Mouse (Mus musculus) neutrophil, adult 59 days (primary cell): Measurements from ENCODE around the gene Slc38a9. TPM values are rescaled to one million over a fixed set of nuclear protein-coding genes. Genes with fewer than 3 reads are reported as not detected.

Experiments
- total RNA-seq, 2 experiments: library from RNA; stranded (reverse); gene quantifications; 1 replicate in 1 of 2; 2 replicates in 1 of 2; pipeline ENCODE4 v1.2.4; 2023

Slc38a9 gene
- total RNA-seq = 10 to 100 TPM; 33.4 to 34.7 TPM

GRCm38 (mm10) chr13:112660574-112661381, at the start of gene Slc38a9:
Slc38a9 (plus strand) TSS chr13:112660751.

GRCm38 (mm10) chr13:112652205-112652604, 8.3 kb upstream of the Slc38a9 start, which contains the start of gene Ddx4:
Ddx4 (minus strand) TSS chr13:112652475.

Other genes with a start within 250 kb of the Slc38a9 start
- gene Il6st, start 196.7 kb upstream of the Slc38a9 start, total RNA-seq = 10 to 100 TPM; 58.1 to 85.8 TPM
- 1 to 10 TPM; 1.6 to 1.8 TPM for gene Il31ra, start 66.4 kb upstream of the Slc38a9 start, total RNA-seq
- gene Ddx4, start 8.3 kb upstream of the Slc38a9 start, total RNA-seq = under 1 TPM; 0.13 to 0.20 TPM
- 1 to 10 TPM in 1 of 2 experiments, under 1 TPM in 1; 0.77 to 2.1 TPM for gene Plpp1, start 140.0 kb downstream of the Slc38a9 start, total RNA-seq